Mouse (Mus musculus) layer of hippocampus, adult 8-10 months (tissue): ENCODE measurements around the gene Ppp3ca. TPM values are rescaled to one million over a fixed set of nuclear protein-coding genes. Genes with fewer than 3 reads are reported as not detected.

Experiments used
- DNase-seq, 2 experiments: peaks; one replicate each; pipeline ENCODE4 v3.0.0; 2022; ENCODE audit warnings: low spot score in 2 of 2
- total RNA-seq, 4 experiments: library from RNA; stranded (reverse); gene quantifications; 2 replicates each; pipeline ENCODE4 v1.2.4; 2022

Gene Ppp3ca
- 1,000 to 10,000 TPM; 1,034 to 1,177 (median 1,140) TPM for total RNA-seq

DNA sequence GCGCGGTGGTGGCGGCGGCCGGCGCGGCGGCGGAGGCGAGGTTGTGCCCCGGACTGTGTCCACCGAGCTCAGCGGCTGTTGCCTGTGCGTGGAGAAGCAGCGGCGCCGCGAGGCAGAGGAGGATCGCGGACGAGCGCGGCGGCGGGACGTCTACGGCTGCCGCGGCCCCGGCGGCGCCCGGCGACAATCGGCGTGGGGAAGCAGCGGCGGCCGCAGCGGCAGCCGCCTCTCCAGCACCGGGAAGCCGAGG, at the start of gene Ppp3ca:
Gene Ppp3ca (plus strand): TSS at position 15 of the 250 bp plus-strand sequence.
- DNase-seq, result no peak

DNA sequence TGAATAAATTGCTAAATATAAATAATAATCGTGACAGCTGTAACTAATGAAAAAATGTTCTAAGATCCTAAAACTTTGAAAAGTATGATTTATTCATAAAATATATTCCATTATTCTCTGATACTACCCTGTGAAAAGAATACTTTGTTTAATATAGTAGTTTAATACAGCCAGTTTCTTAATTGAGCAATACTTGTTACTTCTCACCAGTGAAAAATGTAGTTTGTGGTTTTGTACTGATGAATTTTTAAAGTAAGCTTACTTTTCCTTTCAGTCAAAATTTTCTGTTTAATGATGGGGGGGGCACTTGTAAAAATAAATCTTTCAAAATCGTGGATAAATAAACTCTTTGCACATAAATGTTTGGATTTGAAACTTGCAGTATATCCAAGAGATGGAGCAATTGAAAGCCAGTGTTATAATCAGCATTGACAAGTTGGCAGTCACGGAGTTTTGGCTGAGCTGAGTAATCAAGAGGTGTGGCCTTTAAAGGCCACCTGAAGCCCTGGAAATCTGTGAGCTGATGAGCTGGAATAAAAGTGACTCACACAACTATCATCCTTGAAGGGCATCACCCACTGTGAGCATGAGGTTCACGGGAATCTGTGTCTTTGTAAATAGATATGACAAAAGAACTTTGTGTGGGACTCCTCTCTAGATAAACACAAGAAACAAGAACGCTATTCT, 29.2 kb upstream of the Ppp3ca start:
- DNase-seq, result no peak

DNA sequence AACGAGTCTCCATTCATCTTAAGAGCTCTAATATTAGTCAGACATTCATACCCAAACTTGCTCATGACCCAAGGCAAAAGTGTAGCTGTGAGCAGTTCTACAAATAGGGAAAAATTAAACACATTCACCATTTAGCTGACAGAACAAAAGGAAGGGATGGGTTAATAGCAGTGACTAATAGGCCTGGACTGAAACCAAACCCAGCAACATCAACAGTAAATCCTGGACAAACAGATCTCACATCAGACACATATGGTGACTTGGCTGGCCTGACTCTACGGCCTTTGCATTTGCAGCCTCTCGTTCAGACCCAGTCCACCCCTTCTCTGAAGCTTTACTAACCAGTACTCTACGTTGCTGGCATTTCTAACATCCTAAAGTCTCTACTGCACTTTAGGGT, 19.0 kb upstream of the Ppp3ca start:
- no peak for DNase-seq

DNA sequence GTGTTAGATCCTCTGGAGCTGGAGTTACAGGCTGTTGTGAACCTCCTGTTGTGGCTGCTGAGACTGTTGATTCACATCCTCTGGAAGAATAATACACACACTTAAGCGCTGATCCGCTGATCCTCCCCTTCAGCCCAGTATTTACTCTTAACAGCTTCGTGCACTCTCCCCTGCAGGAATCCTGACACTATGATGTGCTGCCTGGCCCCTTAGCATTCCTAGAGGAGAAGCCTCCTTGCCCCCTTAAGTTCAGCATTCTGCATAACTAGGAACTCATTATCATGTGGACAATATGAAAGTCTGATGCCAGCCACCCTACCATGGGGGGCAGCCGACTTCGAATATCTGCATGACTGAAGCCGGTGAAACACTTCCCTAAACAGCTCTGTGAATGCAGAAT, 18.4 kb upstream of the Ppp3ca start:
- no peak for DNase-seq

DNA sequence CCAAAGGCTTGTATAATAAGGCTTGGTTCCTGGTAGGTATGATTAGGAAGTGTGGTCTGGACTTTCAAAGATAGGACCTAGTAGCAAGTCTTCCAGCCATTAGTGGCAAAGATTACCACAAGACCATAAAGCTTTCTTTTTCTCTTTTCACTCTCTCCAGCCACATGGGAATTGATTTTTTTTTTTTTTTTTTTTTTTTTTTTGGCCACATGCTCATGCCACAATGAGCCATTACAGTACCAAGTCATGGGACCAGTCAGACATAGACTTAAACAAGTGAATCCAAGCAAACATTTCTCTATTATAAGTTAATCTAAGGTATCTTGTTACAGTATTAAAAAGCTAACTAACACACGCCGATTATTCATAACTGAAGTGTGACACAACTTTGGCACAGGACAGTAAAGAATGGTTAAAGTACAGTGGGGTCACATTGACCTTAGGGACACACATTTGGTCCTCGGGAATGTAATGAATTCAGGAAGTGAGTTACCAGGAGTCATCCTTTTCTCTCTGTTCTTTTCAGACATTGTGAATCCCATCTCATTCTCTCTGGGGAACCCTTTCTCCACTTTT, 13.4 kb upstream of the Ppp3ca start:
- DNase-seq, result no peak

DNA sequence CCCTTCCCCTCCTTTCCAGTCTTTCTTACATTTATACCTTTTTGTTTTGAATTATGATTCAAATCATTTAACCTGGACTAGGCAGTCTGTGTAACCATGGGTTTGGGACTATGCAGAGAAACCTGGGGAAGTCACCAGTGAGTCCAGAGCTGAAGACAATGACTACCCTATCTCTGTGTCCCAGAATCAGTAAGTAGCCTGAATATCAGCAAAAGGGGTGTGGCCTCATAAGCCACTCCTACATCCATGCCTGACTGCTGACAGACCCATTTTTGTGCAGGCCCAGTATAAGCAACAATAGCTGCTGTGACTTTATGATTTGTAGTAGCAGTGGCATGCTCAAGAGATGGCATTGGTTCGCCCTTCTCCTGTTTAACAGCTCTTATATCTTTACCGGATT, 11.2 kb upstream of the Ppp3ca start:
- DNase-seq, result no peak

DNA sequence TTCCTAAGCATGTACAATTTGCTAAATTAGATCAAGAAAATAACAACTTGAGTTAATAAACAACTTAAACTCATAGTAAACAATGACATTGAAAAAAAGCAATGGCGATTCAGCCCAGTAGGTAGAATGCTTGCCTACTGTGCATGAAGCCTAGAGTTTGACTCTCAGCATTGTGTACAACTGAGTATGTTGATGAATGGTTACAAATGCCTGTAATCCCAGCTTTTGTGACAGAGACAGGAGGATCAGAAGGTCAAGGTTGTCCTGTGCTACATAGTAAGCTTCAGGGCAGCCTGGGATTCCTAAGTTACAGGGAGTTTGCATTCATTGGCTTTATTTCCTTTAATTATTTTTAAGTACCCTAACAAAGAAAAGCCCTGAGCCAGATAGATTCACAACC, 4.8 kb upstream of the Ppp3ca start:
- DNase-seq, result no peak

DNA sequence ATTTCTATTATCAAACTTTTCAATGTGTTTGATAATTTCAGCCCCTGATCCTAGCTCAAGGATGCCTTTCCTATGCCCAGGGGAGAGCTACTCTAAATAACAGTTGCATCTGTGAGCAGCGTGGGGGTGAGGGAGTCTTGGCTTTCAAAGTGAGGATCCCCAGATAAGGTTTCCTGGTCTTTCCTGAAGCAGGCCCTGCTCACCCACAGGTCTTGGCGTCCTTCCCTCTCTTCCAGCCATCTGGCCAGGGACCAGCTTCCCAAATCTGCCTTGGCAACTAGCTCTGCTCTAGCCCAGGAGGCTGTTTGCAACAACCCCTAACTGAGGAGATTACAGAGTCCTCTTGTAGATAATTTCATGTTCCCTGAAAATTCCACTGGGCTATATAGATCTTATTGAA, 1.9 kb upstream of the Ppp3ca start:
- peak; percentile 63 to 67 for DNase-seq

DNA sequence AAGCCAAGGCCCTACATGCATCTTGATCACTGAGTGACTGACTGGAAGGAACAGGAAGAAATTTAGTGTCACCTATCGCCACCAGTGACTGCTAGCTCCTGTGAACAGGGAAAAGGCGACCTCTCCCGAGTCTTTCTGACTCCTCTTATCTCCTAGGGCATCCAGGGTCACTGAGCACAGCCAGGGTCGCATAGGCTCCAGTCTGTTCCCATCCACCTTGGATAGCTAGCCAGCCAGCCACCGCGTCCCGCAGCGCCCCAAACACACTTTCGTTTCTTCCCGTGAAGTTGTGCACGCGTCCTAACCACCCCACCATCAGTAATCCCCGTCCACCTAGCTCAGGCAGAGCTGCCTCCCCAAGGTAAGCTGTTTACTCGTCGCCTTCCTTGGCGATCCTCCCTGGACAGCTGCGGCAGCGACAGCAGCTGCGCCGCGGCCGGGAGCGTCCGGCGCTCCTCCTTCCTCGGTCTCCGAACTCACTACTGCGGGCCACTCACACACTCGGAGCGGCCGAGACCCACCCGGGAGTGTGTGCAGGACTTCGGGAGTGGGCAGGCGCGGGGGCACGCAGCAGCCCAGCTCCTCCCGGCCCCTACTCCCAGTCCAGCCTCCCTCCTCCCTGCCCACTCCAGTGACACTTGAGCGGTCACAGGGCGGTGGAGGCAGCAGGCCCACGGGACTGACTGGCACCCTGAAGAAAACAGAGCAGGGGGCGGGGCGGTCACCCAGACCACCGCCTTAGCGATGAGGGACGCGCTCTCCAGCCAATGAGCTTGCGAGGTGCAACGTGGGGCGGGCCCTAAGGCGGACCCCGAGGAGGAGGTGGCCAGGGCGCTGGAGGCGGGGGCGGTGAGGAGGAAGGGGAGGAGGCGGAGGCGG, 454 bp upstream of the Ppp3ca start:
- peak; percentile 98 to 100 for DNase-seq

DNA sequence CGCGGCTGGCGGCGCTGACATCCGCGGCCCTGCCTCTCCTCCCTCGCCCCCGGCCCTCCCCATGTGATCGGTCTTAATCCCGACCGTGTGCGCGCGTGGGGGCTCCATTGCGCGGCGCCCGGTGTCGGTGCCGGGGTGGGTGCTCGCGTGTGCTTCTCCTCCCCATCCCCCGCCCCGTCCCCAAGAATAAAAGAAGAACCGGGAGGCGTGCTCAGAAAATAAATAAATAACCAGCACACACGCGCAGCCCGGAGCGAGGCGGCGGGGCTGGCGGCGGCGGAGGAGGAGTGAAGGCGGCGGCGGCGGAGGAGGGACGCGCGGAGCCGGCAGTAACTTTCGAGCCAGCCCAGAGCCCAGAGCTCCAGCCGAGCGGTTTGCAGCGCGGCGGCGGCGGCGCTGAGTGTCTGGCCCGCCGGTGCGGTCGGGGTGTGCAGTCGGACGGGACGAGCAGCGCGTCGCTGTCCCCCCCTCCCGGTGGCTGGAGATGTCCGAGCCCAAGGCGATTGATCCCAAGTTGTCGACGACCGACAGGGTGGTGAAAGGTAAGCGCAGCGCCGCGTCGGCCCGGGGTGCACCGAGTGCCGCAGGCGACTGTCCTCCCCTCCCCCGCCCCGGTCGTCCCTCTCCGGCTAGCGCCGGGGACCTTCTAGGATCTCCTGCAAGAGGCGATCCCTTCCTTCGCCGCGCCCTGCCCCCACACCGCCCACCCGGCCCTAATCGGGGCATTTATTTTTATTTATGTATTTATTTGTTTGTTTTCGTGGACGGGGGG, 622 bp downstream of the Ppp3ca start:
- peak; percentile 53 to 63 for DNase-seq

DNA sequence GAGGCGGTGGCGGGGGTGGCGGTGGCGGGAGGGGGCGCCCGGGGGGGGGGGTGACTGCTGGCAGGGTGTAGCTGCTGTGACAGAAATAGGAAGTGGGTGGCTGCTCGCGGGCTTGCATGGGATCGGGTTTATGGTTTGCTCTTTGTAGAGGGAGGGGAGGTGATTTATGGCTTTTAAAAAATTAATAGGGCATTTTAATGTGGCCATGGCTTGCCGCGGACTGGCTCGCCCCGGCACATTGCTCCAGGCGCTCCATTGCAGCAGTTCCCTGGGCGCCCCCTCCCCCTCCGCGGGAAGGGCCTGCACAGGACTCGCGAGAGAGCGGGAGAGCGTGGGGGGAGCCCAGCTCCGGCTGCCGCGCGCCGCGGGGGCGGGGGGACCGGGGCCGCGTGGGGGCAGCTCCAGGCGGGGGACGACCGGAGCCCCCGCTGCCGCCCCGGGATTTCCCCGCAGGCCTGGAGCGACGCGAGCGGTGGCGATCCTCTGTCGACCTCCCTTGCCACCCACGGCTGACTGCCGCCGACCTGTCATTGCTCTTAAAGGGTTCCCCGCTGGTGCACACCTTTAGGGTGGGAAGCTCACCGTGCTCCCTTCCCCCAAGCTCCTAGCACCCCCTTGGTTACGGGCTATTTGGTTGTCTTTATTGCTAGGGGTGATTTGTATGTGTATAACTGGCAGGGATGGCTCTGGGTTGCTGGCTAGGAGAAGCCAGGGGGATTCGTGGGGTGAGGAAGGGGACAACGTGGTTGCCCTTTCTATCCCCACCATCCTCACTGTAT, 1.4 kb downstream of the Ppp3ca start:
- DNase-seq, result peak; percentile 66

DNA sequence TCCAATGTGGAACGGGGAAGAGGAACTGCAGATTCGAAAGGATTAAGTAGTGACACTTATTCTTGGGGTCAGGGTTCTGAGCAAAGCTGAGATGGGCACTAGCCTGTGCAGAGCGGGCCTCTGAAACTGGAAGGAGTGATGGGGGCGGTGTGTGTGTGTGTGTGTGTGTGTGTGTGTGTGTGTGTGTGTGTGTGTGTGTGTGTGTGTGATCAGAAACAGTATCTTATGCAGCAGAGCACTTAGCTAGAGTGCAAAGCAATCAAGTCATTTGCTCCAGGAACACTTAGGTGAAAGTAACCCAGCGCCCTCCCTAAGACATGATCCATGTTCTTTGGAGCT, 2.0 kb downstream of the Ppp3ca start:
- DNase-seq, result no peak

DNA sequence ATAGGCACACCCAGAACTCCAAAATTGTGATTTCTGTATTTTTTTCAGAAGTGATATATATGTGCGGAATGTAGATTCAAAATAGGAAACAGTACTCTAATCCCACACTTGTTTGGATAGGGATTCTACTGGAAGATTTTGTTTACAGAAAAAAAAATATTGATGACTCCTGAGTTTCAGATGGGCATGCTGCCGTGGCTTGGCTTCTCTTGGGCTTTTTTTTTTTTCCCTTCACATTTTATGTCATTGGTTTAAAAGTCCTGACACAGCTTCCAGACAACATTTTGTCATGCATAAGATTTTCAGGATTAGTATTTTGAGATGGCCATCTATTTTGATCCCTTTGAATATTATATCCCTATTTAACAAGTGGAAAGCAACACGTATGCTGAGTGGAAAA, 2.9 kb downstream of the Ppp3ca start:
- DNase-seq, result no peak

DNA sequence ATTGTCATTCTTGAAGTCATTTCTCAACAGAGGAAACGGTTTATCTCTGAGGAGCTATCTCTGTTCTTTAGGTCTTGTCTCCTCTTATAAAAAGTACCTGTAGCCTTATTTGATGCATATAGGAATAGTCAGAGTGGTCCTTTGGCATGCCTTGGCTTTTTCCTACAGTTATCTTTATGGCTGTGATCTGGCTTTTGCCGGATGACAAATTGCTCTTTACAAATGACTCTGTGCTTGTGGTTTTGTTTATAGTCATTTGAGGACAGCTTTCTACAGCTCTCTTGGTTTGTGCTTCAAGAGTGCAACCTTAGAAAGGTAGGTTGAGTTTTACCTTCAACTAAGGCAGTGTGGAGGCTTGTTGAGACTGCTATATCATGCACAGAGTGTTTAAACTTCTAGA, 3.4 kb downstream of the Ppp3ca start:
- no peak for DNase-seq

DNA sequence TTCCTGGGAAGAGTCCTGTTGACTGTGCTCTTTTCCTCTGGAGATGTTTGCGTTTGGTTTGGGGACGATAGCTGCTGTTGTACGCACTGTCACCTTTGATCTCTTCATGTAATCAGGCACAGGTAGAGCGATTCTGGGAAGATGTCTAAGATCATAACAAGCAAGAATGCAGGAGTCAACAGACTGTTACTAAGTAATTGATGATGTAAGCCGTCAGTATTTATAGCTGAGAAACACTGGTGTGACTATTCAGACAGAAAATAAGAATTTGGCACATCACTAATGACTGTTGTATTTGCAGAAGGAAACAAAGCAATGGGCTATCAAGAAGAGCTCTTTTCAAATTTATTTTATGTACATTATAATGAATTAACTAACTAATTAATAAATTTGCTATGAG, 4.6 kb downstream of the Ppp3ca start:
- DNase-seq, result no peak

DNA sequence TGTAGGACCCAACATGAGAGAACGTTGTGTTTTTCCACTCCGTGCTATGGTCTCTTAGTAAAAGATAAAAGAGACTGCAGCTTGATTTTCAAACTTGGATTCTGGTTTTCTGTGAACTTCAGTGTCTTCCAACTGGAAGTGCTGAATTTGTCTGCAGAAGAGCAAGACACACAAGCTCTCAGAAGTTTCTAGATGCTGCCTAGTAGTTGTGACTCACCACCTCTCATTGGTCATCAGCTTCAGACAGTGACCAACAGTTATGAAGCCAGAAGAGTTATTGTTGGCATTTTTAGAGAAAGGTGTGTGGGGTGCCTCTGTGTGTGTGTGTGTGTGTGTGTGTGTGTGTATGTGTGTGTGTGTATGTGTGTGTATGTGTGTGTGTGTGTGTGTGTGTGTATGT, 7.1 kb downstream of the Ppp3ca start:
- DNase-seq, result no peak

DNA sequence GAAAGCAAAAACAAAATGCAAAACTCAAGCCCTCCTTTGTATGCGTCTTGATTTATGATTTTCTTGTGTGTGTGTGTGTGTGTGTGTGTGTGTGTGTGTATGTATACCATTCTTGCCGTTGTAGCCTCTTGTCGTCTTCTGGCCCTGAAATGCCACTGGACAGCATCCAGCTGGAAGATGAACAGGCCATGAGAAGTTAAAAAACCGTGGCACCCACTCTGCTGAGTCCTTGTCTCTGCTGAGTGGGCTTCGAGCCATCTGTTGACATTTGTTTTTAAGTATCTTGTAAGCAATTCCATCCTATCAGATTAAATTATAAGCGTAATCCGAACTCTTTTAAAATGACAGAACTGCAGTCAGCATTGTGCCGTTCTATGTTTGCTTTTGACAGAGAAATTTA, 8.5 kb downstream of the Ppp3ca start:
- no peak for DNase-seq

DNA sequence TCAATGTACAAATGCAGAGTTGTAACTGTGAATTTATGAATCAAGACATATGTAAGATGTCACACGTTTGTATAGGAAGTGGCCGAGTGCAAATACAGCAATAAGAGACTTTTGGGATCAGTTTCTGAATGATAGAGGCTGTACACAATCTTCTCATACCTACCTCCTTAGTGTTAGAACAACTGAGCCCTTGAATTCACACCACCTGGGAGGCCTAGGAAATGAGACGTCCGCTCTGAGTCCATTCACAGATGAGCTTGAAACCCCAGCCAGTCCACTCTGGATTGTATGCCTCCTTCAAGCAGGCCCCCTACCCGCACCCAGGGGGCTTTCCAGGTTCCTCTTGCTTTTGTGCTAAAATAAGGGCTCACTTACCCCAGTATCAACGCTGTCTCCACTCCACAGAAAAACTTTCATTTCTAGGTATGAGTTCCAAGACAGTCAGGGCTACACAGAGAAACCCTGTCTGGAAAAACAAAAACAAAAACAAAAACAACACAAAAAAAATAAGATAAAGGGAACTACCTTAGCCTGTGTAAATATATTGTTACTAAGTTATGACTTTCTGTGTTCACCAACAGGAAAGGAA, 10.1 kb downstream of the Ppp3ca start:
- no peak for DNase-seq

DNA sequence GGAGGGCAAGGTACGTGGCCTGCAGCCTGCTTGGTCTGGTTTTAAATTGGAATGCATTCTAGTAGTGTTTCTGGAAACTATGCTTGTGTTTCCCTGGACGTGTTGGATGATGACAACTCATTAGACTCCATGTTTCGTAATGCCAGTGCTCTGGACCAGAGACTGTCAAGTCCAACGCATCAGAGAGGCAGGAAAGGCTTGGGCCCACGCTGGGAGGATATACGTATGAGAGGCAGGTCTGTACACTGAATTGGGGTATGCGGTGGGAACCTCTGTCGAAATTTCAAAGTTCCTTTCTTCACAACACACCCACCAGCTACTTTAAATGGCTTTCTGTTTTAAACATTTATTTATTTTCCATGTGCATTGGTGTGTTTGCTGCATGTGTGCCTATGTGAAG, 12.3 kb downstream of the Ppp3ca start:
- no peak for DNase-seq

DNA sequence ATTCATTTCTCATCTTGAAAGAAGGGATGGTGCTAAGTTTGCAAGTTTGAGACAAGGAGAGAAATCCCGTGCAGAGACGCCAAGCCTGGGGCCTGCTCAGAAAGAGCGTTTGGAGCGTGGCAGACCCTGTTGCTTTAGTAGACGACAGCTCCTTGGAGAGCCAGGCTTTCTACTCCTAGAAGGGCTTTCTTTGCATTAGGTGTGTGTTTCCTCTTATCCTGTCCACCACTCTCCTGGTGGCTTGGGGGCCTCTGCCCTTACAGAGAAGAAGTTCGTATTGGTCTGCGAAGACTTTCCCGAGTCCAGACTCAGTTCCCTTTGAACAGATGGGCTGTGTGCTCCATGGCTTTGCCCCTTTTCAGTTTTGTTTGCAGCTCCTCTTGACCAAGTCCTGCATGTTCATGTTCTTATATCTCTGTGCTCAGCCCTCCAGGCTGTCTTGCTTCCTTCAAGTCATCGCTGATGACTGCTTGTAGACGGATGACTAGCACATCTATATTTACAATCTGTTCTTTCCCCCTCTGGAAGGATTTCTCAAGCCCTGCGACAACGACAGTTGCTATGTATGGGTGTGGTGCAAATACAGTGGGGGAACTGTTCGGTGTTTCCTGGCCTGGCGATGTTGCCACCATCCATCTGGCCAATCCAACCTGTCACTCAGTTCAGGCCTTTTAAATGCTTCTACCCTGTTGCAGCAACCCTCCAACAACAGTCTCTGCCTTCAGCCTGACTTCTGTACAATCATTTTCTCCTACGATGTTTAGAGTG, 14.5 kb downstream of the Ppp3ca start:
- DNase-seq, result no peak
